Mouse (Mus musculus): Measurements from ENCODE around the gene Dync2li1.

- TF ChIP-seq CTCF (IDR thresholded peaks at IDR 0.05 in 2 of 3, conservative IDR thresholded peaks at IDR 0.05 in 1 of 3; ENCODE audit: control insufficient read depth in 1 of 3, insufficient read depth in 1 of 3, low read depth in 2 of 3, low read length in 3 of 3, poor library complexity in 1 of 3, severe bottlenecking in 1 of 3) = no peak
- TF ChIP-seq MAFK (IDR thresholded peaks at IDR 0.05; ENCODE audit: borderline replicate concordance, low read depth, low read length) = no peak
- no peak for TF ChIP-seq RAD21 (IDR thresholded peaks at IDR 0.05; ENCODE audit: low read depth, low read length)
- TF ChIP-seq ZKSCAN1 (IDR thresholded peaks at IDR 0.05; ENCODE audit: low read depth, low read length) = no peak
- TF ChIP-seq USF1 (IDR thresholded peaks at IDR 0.05; ENCODE audit: low read depth, low read length) = no peak
- TF ChIP-seq MAZ (IDR thresholded peaks at IDR 0.05; ENCODE audit: low read depth, low read length) = no peak
- no peak for TF ChIP-seq E2F4 (IDR thresholded peaks at IDR 0.05; ENCODE audit: borderline replicate concordance, low read depth, low read length)
- no peak for TF ChIP-seq NRF1 (IDR thresholded peaks at IDR 0.05; ENCODE audit: insufficient read depth, low read depth, low read length, poor library complexity, severe bottlenecking)
- TF ChIP-seq POLR2A (IDR thresholded peaks at IDR 0.05; ENCODE audit: control insufficient read depth in 1 of 2, insufficient read depth in 1 of 2, low read depth in 1 of 2, low read length in 2 of 2, poor library complexity in 1 of 2) = no peak
- no peak for TF ChIP-seq TCF12 (IDR thresholded peaks at IDR 0.05; ENCODE audit: low read depth, low read length)
- no peak for TF ChIP-seq ETS1 (IDR thresholded peaks at IDR 0.05; ENCODE audit: low read depth, low read length)
- no peak for TF ChIP-seq MAX (IDR thresholded peaks at IDR 0.05; ENCODE audit: low read length)
These were observed 1.4 kb downstream of the Dync2li1 start for GRCm38 (mm10) chr17:84627721-84628120.

Data from MEL (cell line).